ENCODE assay signal across 12 mouse cellular contexts in genomic region chr19:37025839-37026319, GRCm38 (mm10).
DNase-seq lines count a peak whose midpoint lies in the region; ATAC-seq and TF ChIP-seq lines count a peak whose summit lies in the region.
"Had no signal": no experiment of that assay in that cellular context is flagged by ENCODE, and none has a peak within 500 bp of the region (broad histone marks: within the 10 kb centered on the region; RNA-seq: fewer than 3 reads in every experiment).

No protein-coding gene starts in this region.

- TF ChIP-seq CTCF in lung, adult 2 months (IDR thresholded peaks at IDR 0.05; ENCODE audit: insufficient read depth, low read length): no peak

- TF ChIP-seq POLR2A in lung, adult 2 months (IDR thresholded peaks at IDR 0.05; ENCODE audit: borderline replicate concordance, extremely low read depth, low read depth, low read length): no peak

- H3K27ac ChIP-seq in forebrain, embryonic 16.5 days (ENCODE audit: low read length): no peak overlapping the region
- no peak overlapping the region for H3K27ac ChIP-seq in forebrain, embryonic 11.5 days (ENCODE audit: low read depth, low read length)
- no peak overlapping the region for H3K27ac ChIP-seq in lung, embryonic 16.5 days (ENCODE audit: low read length)
- H3K27ac ChIP-seq: forebrain, embryonic 12.5 days; liver, embryonic 15.5 days; midbrain, embryonic 12.5 days; stomach, embryonic 15.5 days had no signal

- H3K4me3 ChIP-seq in forebrain, embryonic 16.5 days (replicated peaks; ENCODE audit: low read length): no peak overlapping the region
- no peak overlapping the region for H3K4me3 ChIP-seq in forebrain, embryonic 11.5 days (ENCODE audit: low read depth, low read length)
- H3K4me3 ChIP-seq in lung, embryonic 16.5 days (ENCODE audit: low read length): no peak overlapping the region
- H3K4me3 ChIP-seq in lung, adult 2 months (replicated peaks; ENCODE audit: extremely low read depth, low read depth, low read length): no peak overlapping the region
- H3K4me3 ChIP-seq: forebrain, embryonic 12.5 days; liver, embryonic 15.5 days; midbrain, embryonic 12.5 days; stomach, embryonic 15.5 days had no signal

- 69% methylated on average over 13 of the region's 13 CpGs for WGBS in forebrain, embryonic 16.5 days
- 83% methylated on average over 13 of the region's 13 CpGs for WGBS in forebrain, embryonic 11.5 days
- WGBS in lung, embryonic 16.5 days: 48% methylated on average over 13 of the region's 13 CpGs
- 64% methylated on average over 13 of the region's 13 CpGs for WGBS in lung, adult 2 months

- peak; percentile 12; the same call in 1 of the 2 replicates for ATAC-seq in forebrain, embryonic 16.5 days
- ATAC-seq in forebrain, embryonic 11.5 days (replicated peaks; ENCODE audit: low FRiP score): no peak
- ATAC-seq in lung, embryonic 16.5 days (ENCODE audit: low read depth): 0 out of 2 replicates have a peak, but pooled peaks have one; percentile 47

- H3K9ac ChIP-seq in forebrain, embryonic 16.5 days (replicated peaks; ENCODE audit: low read depth, low read length): no peak overlapping the region
- H3K9ac ChIP-seq in forebrain, embryonic 11.5 days (ENCODE audit: low read length): no peak overlapping the region
- H3K9ac ChIP-seq in lung, embryonic 16.5 days (ENCODE audit: low read length): no peak overlapping the region
- H3K9ac ChIP-seq: forebrain, embryonic 12.5 days; liver, embryonic 15.5 days; midbrain, embryonic 12.5 days; stomach, embryonic 15.5 days had no signal

- 0 out of 2 replicates have a peak, but pooled peaks cover 2% of the 10 kb centered on the region for H3K4me1 ChIP-seq in forebrain, embryonic 16.5 days (replicated peaks; ENCODE audit: control insufficient read depth, insufficient read depth, low read length)
- no peaks in the 10 kb centered on the region for H3K4me1 ChIP-seq in forebrain, embryonic 11.5 days (replicated peaks; ENCODE audit: control insufficient read depth, insufficient read depth, low read length)
- no peaks in the 10 kb centered on the region; the same call in 1 of the 2 replicates for H3K4me1 ChIP-seq in lung, embryonic 16.5 days (replicated peaks; ENCODE audit: control insufficient read depth, insufficient read depth, low read length)
- no peaks in the 10 kb centered on the region for H3K4me1 ChIP-seq in lung, adult 2 months (ENCODE audit: control insufficient read depth, insufficient read depth, low read length)
- H3K4me1 ChIP-seq: forebrain, embryonic 12.5 days; liver, embryonic 15.5 days; stomach, embryonic 15.5 days had no signal

- DNase-seq in forebrain, embryonic 11.5 days (ENCODE audit: low spot score): no peak
- DNase-seq in lung, adult 2 months: no peak
- peak; percentile 68 for DNase-seq in cerebellum, adult 9-10 months
- DNase-seq in heart, postnatal 4 days: peak; percentile 27
- no peak for DNase-seq in yolk sac, embryonic 10.5 days (ENCODE audit: low spot score)
- no peak for DNase-seq in frontal cortex, postnatal 25 days (ENCODE audit: low spot score in 2 of 2)

- no peaks in the 10 kb centered on the region for H3K27me3 ChIP-seq in forebrain, embryonic 16.5 days (replicated peaks; ENCODE audit: control insufficient read depth, insufficient read depth, low read length)
- no peaks in the 10 kb centered on the region for H3K27me3 ChIP-seq in forebrain, embryonic 11.5 days (ENCODE audit: control insufficient read depth, insufficient read depth, low read length)
- no peaks in the 10 kb centered on the region for H3K27me3 ChIP-seq in lung, embryonic 16.5 days (ENCODE audit: control insufficient read depth, insufficient read depth, low read depth, low read length)
- H3K27me3 ChIP-seq: forebrain, embryonic 12.5 days; liver, embryonic 15.5 days; midbrain, embryonic 12.5 days; stomach, embryonic 15.5 days had no signal

- H3K4me2 ChIP-seq in forebrain, embryonic 16.5 days (ENCODE audit: low read length): no peak overlapping the region
- no peak overlapping the region for H3K4me2 ChIP-seq in forebrain, embryonic 11.5 days (ENCODE audit: low read depth, low read length, severe bottlenecking)
- no peak overlapping the region for H3K4me2 ChIP-seq in lung, embryonic 16.5 days (ENCODE audit: low read depth, low read length)
- H3K4me2 ChIP-seq: forebrain, embryonic 12.5 days; liver, embryonic 15.5 days; midbrain, embryonic 12.5 days; stomach, embryonic 15.5 days had no signal

- H3K36me3 ChIP-seq in forebrain, embryonic 16.5 days (ENCODE audit: control insufficient read depth, insufficient read depth): no peaks in the 10 kb centered on the region
- no peaks in the 10 kb centered on the region for H3K36me3 ChIP-seq in forebrain, embryonic 11.5 days (ENCODE audit: control insufficient read depth, insufficient read depth, low read length)
- H3K36me3 ChIP-seq in lung, embryonic 16.5 days (ENCODE audit: control insufficient read depth, insufficient read depth, low read length): no peaks in the 10 kb centered on the region
- H3K36me3 ChIP-seq: forebrain, embryonic 12.5 days; midbrain, embryonic 12.5 days; stomach, embryonic 15.5 days had no signal

- no peaks in the 10 kb centered on the region for H3K9me3 ChIP-seq in forebrain, embryonic 16.5 days (ENCODE audit: control insufficient read depth, low read length)
- no peaks in the 10 kb centered on the region for H3K9me3 ChIP-seq in forebrain, embryonic 11.5 days (ENCODE audit: control insufficient read depth, low read length)
- no peaks in the 10 kb centered on the region for H3K9me3 ChIP-seq in lung, embryonic 16.5 days (ENCODE audit: control insufficient read depth, low read length)
- H3K9me3 ChIP-seq: forebrain, embryonic 12.5 days; liver, embryonic 15.5 days; midbrain, embryonic 12.5 days; stomach, embryonic 15.5 days had no signal

Comparison
In these comparisons a context has a peak if more than half of its experiments do, and no peak if none do; other contexts are left out.
1. DNase-seq: peak in cerebellum, adult 9-10 months (single experiment) and heart, postnatal 4 days (single experiment); none in forebrain, embryonic 11.5 days (single experiment), lung, adult 2 months (single experiment), yolk sac, embryonic 10.5 days (single experiment) and frontal cortex, postnatal 25 days (0 of 2).